Mouse (Mus musculus) layer of hippocampus, postnatal 36 days (tissue): ENCODE measurements around the gene Psmb1. TPM values are rescaled to one million over a fixed set of nuclear protein-coding genes. Genes with fewer than 3 reads are reported as not detected.
"Not testable (repeated sequence)": the region's sequence is repeated elsewhere in the genome, so short reads cannot be mapped to it uniquely, and the experiment has no call there.

Experiments
- DNase-seq, 2 experiments: peaks; one replicate each; pipeline ENCODE4 v3.0.0; 2022
- total RNA-seq, 2 experiments: library from RNA; stranded (reverse); gene quantifications; 2 replicates each; pipeline ENCODE4 v1.2.3; 2021

Gene Psmb1
- total RNA-seq, 2 experiments from 2014 or later: 120 to 138 TPM

- DNase-seq: no peak
Measured at GRCm38 (mm10) chr17:15459761-15460160, 39.8 kb downstream of the Psmb1 start.

- no peak for DNase-seq
Measured at GRCm38 (mm10) chr17:15456595-15456994, 43.0 kb downstream of the Psmb1 start.

GRCm38 (mm10) chr17:15455203-15455602 is 44.3 kb downstream of the Psmb1 start:
- DNase-seq: no peak

- DNase-seq: no peak
Measured at GRCm38 (mm10) chr17:15449606-15450005, 49.9 kb downstream of the Psmb1 start.

- DNase-seq: not testable (repeated sequence)
Measured at GRCm38 (mm10) chr17:15449144-15449543, 50.4 kb downstream of the Psmb1 start.

GRCm38 (mm10) chr17:15447831-15448230 is 51.7 kb downstream of the Psmb1 start:
- no peak for DNase-seq

- DNase-seq: no peak
Measured at GRCm38 (mm10) chr17:15445421-15445820, 54.1 kb downstream of the Psmb1 start.

- peak; percentile 51 to 60 for DNase-seq
Measured at GRCm38 (mm10) chr17:15440463-15441121, 59.0 kb downstream of the Psmb1 start.

- no peak for DNase-seq
Measured at GRCm38 (mm10) chr17:15440067-15440462, 59.5 kb downstream of the Psmb1 start.

- no peak for DNase-seq
Measured at GRCm38 (mm10) chr17:15434748-15435147, 64.8 kb downstream of the Psmb1 start.

- no peak for DNase-seq
Measured at GRCm38 (mm10) chr17:15432036-15432435, 67.5 kb downstream of the Psmb1 start.

GRCm38 (mm10) chr17:15431551-15431950 is 68.0 kb downstream of the Psmb1 start:
- DNase-seq: no peak

- no peak for DNase-seq
Measured at GRCm38 (mm10) chr17:15431021-15431514, 68.5 kb downstream of the Psmb1 start.

- DNase-seq: no peak
Measured at GRCm38 (mm10) chr17:15429937-15430336, 69.6 kb downstream of the Psmb1 start.

GRCm38 (mm10) chr17:15429451-15429850 is 70.1 kb downstream of the Psmb1 start:
- DNase-seq: no peak

- DNase-seq: no peak
Measured at GRCm38 (mm10) chr17:15425931-15426330, 73.6 kb downstream of the Psmb1 start.

Other genes with a start within 250 kb of the Psmb1 start
- gene Dll1, start 122.9 kb downstream of the Psmb1 start, total RNA-seq: 10 to 100 TPM; 10.7 to 11.8 TPM
- 10 to 100 TPM; 46.8 to 50.2 TPM for gene Fam120b, start 103.5 kb downstream of the Psmb1 start, total RNA-seq
- gene Tbp, start 137 bp upstream of the Psmb1 start, total RNA-seq: 10 to 100 TPM; 30.3 to 36.0 TPM
- 10 to 100 TPM; 16.7 to 18.9 TPM for gene Pdcd2, start 27.6 kb upstream of the Psmb1 start, total RNA-seq
- 1 to 10 TPM; 3.6 to 4.0 TPM for gene Prdm9, start 64.6 kb upstream of the Psmb1 start, total RNA-seq
- 10 to 100 TPM; 24.2 to 25.3 TPM for gene Chd1, start 205.2 kb upstream of the Psmb1 start, total RNA-seq